ENCODE assay signal across 8 mouse cellular contexts in genomic region chr17:3570876-3571275, GRCm38 (mm10). TPM values are rescaled to one million over a fixed set of nuclear protein-coding genes. Genes with fewer than 3 reads are reported as not detected.
DNase-seq lines count a peak whose midpoint lies in the region; ATAC-seq and TF ChIP-seq lines count a peak whose summit lies in the region.

No protein-coding gene starts in this region.

- no peaks in the 10 kb centered on the region for H3K27me3 ChIP-seq in liver, embryonic 12.5 days (replicated peaks)
- no peaks in the 10 kb centered on the region for H3K27me3 ChIP-seq in midbrain, embryonic 14.5 days (ENCODE audit: control insufficient read depth, insufficient read depth, low read length)
- H3K27me3 ChIP-seq in stomach, embryonic 16.5 days (ENCODE audit: control insufficient read depth, insufficient read depth, low read length) = no peaks in the 10 kb centered on the region

- peak; percentile 96 for TF ChIP-seq CTCF in left cerebral cortex, adult 2 months (IDR thresholded peaks at IDR 0.05)

- DNase-seq in liver = peak; percentile 51
- DNase-seq in cerebellum, postnatal 14 days = peak; percentile 88 to 91
- DNase-seq in gastrocnemius, adult 18-20 months (ENCODE audit: low spot score) = peak; percentile 67
- DNase-seq in hindlimb bud, embryonic 11.5 days (ENCODE audit: extremely low spot score, low read depth, low spot score) = peak; percentile 61
- peak; percentile 69 to 83 for DNase-seq in left cerebral cortex, adult 2 months (ENCODE audit: extremely low spot score in 1 of 2, low spot score in 2 of 2)
- DNase-seq in midbrain, embryonic 14.5 days = peak; percentile 94

- no peak overlapping the region for H3K4me2 ChIP-seq in liver, embryonic 12.5 days
- no peak overlapping the region for H3K4me2 ChIP-seq in midbrain, embryonic 14.5 days (ENCODE audit: low read length)
- peak overlapping the region; percentile 36 for H3K4me2 ChIP-seq in stomach, embryonic 16.5 days (ENCODE audit: low read depth, low read length)

- intact Hi-C loops in left cerebral cortex, adult 2 months (cut with DNase I) = loop anchor here (1.0 to 5.0 kb wide), 3 partner anchors 221 to 1336 kb away; no protein-coding TSS in a partner anchor

- WGBS in liver, embryonic 12.5 days (ENCODE audit: insufficient replicate concordance) = 5% methylated on average over 12 of the region's 12 CpGs
- WGBS in midbrain, embryonic 14.5 days = 6% methylated on average over 12 of the region's 12 CpGs
- WGBS in stomach, embryonic 16.5 days = 1% methylated on average over 12 of the region's 12 CpGs

- ATAC-seq in liver, embryonic 12.5 days = no peak
- peak; percentile 2; the same call in 1 of the 2 replicates for ATAC-seq in midbrain, embryonic 14.5 days (ENCODE audit: low FRiP score, low TSS enrichment)
- ATAC-seq in stomach, embryonic 16.5 days (ENCODE audit: insufficient read depth, low FRiP score) = no peak

- H3K4me3 ChIP-seq in liver, embryonic 12.5 days = no peak overlapping the region
- no peak overlapping the region for H3K4me3 ChIP-seq in left cerebral cortex, adult 2 months
- no peak overlapping the region for H3K4me3 ChIP-seq in midbrain, embryonic 14.5 days (replicated peaks; ENCODE audit: low read depth, low read length)
- 0 out of 2 replicates have a peak overlapping the region, but pooled peaks have one; percentile 9 for H3K4me3 ChIP-seq in stomach, embryonic 16.5 days (replicated peaks; ENCODE audit: low read length)

- no peaks in the 10 kb centered on the region for H3K36me3 ChIP-seq in liver, embryonic 12.5 days
- H3K36me3 ChIP-seq in midbrain, embryonic 14.5 days (ENCODE audit: control insufficient read depth, insufficient read depth, low read length) = no peaks in the 10 kb centered on the region
- H3K36me3 ChIP-seq in stomach, embryonic 16.5 days (ENCODE audit: control insufficient read depth, insufficient read depth, low read length) = no peaks in the 10 kb centered on the region

- no peak overlapping the region for H3K9ac ChIP-seq in liver, embryonic 12.5 days
- no peak overlapping the region for H3K9ac ChIP-seq in midbrain, embryonic 14.5 days (replicated peaks; ENCODE audit: low read length)
- peak overlapping the region; percentile 56; the same call in 1 of the 2 replicates for H3K9ac ChIP-seq in stomach, embryonic 16.5 days (ENCODE audit: low read length)

- H3K27ac ChIP-seq in liver, embryonic 12.5 days = no peak overlapping the region
- H3K27ac ChIP-seq in left cerebral cortex, adult 2 months = no peak overlapping the region
- no peak overlapping the region for H3K27ac ChIP-seq in midbrain, embryonic 14.5 days (replicated peaks; ENCODE audit: low read depth, low read length)
- no peak overlapping the region for H3K27ac ChIP-seq in stomach, embryonic 16.5 days (ENCODE audit: low read length)

- no peaks in the 10 kb centered on the region for H3K9me3 ChIP-seq in liver, embryonic 12.5 days (replicated peaks)
- H3K9me3 ChIP-seq in midbrain, embryonic 14.5 days (ENCODE audit: control insufficient read depth, low read length) = no peaks in the 10 kb centered on the region
- H3K9me3 ChIP-seq in stomach, embryonic 16.5 days (replicated peaks; ENCODE audit: control insufficient read depth, low read length) = no peaks in the 10 kb centered on the region

- H3K4me1 ChIP-seq in liver, embryonic 12.5 days = no peaks in the 10 kb centered on the region
- no peaks in the 10 kb centered on the region for H3K4me1 ChIP-seq in midbrain, embryonic 14.5 days (ENCODE audit: control insufficient read depth, insufficient read depth, low read length)
- H3K4me1 ChIP-seq in stomach, embryonic 16.5 days (ENCODE audit: control insufficient read depth, insufficient read depth, low read length) = 0 out of 2 replicates have a peak, but pooled peaks cover 2% of the 10 kb centered on the region

RNA-seq across cellular contexts. Expression of gene Tfb1m, which starts 13.3 kb away (rescaled TPM):
- polyA plus RNA-seq in liver, embryonic 12.5 days (2016; fragmentation: Nextera tagmentation; extraction: Ambion mirVana) = 14.3 and 15.4 TPM in 2 replicates
- 10 to 100 TPM in 1 of 2 experiments, 1 to 10 TPM in 1; 9.7 to 10.2 TPM for total RNA-seq in gastrocnemius, adult 18-20 months (2021)
- 1 to 10 TPM; 5.8 to 6.3 TPM for total RNA-seq in left cerebral cortex, adult 2 months (2021)
- 12.4 and 12.7 TPM in 2 replicates for polyA plus RNA-seq in midbrain, embryonic 14.5 days (2014; fragmentation: Nextera tagmentation; extraction: Ambion mirVana)
- 14.2 TPM in 2 replicates for polyA plus RNA-seq in stomach, embryonic 16.5 days (2015; fragmentation: Nextera tagmentation; extraction: Ambion mirVana)

RNA-seq across cellular contexts. Expression of gene Cldn20, which starts 38.5 kb away (rescaled TPM):
- not detected in 2 replicates for polyA plus RNA-seq in liver, embryonic 12.5 days (2016; fragmentation: Nextera tagmentation; extraction: Ambion mirVana)
- total RNA-seq in gastrocnemius, adult 18-20 months (2021) = not detected
- under 1 TPM in 1 of 2 experiments, not detected in 1; 0.77 TPM for total RNA-seq in left cerebral cortex, adult 2 months (2021)
- polyA plus RNA-seq in midbrain, embryonic 14.5 days (2014; fragmentation: Nextera tagmentation; extraction: Ambion mirVana) = not detected in 2 replicates
- polyA plus RNA-seq in stomach, embryonic 16.5 days (2015; fragmentation: Nextera tagmentation; extraction: Ambion mirVana) = not detected in 2 replicates
